Mouse (Mus musculus): ENCODE data around the gene Ddah2.

The Ddah2 gene

DNA sequence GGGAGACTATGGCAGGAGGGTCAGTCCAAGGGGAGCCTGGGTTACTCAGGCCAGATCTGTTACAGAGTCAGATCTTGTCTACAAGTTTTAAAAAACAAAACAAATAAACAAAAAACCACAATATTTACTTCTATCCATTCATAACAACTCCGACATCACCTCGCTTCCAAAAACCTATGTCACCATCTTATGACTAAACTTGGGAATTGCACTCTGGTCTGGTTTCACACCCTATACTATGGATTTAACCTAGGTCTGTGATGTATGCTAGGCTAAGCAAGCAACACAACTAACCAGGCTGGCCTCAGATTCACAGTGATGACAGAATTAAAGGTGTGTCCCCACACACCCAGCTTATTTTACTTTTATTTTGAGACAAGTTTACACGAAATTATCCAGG lies 47.7 kb downstream of the Ddah2 start:
- no peak for DNase-seq

DNA sequence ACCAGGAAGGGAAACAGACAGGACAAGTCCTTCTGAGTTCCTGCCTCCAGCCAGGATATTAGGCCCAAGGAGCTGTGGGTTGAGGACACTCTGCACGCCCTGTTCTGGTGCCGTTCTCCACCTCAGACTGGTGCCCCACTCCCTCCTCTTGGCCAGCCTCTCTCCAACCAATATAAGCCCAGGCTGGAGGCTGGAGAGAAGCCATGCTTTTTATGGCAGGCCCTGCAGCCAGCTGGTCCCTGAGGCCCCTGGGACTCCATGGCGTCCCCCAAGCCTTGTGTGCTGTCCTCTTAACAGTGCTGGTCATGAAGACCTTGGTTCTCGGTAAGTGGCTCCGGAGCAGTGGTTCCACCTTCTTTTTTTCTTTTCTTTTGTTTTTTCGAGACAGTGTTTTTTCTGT lies 49.3 kb downstream of the Ddah2 start, which contains the start of gene Ly6g5c:
TSS of gene Ly6g5c (plus strand) at position 183 of the 400 bp plus-strand sequence.
- DNase-seq = no peak
